Mouse (Mus musculus) lung, adult 10 weeks (tissue): Measurements from ENCODE around the gene Eif2s1. TPM values are rescaled to one million over a fixed set of nuclear protein-coding genes. Genes with fewer than 3 reads are reported as not detected.

Experiments
- polyA plus RNA-seq: library from polyadenylated mRNA; stranded (reverse); fragments of 350-450 nt; fragmentation: Illumina TruSeq; extraction: RNeasy Lipid Tissue Mini Kit (QIAGEN cat#74804); gene quantifications from one replicate; pipeline ENCODE4 v1.2.3, GENCODE M21; 2014; ENCODE audit warnings: low read depth, low replicate concordance; ENCODE audit not compliant: insufficient read depth

The Eif2s1 gene
- 30.2 TPM for polyA plus RNA-seq

DNA sequence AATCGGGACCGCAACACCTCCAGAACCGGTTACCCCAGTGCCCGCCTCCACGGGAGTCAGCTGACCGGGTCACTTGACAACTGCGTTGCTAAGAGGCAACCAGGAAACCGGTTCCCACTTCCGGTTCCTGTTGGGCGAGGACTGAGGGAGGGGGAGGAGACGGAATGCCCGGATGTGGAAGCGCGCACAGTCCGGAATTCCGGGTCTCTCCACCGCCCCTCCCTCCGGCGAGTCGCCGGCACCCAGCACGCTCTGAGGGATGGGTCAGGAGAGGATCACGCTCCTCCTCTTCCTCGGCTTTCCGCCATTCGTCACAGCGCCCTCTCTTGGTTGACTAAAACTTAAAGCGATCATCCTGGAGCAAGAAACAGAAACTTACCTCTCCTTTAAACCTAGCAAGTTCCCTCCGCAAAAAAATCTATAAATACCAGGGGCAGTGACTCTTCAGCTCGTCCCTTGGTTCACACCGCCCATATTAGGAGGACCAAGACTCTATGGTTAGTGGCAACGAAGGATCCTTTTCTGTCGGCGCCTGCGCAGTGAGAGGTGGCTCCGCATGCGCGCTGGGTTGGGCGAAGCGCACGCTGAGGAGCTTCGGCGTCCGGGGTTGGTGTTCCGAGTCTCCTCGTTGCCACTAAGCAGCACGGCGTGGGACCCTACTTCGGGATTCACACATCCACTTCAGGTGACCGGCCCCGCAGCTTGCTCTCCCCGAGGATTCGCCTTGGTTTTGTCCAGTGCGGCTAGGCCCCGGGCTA lies at the start of gene Eif2s1, which contains the start of gene Atp6v1d:
Gene Eif2s1, plus strand, starts transcription at position 324 of the 758 bp plus-strand sequence.
Gene Atp6v1d, minus strand, starts transcription at position 143 of the 758 bp plus-strand sequence.

DNA sequence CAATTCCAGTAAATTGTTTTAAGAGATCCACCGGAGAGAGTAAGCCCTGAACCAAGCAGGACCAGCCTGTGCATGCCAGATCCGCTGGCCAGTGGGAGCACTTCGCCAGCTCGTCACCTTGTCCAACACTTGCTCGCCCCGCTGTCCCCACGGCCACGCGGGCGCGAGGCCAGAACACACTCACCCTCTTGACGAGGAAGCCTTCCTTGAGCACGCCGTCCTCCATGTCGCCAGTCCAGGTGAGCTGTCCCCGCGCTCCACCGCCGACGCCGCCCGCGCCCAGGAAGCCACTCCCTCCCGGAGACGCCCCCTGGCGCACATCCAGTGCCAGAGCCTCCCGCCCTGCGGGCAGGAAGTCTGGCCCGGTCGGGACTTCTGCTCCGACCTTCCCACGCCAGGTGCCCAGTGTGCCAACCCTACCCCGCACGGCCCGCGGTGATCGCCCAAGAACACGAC lies 45.1 kb downstream of the Eif2s1 start, which contains the start of gene Plek2:
Gene Plek2, minus strand, starts transcription at position 258 of the 456 bp plus-strand sequence.

Other genes starting within 250 kb of the Eif2s1 start
- not detected for gene Fam71d, start 170.3 kb upstream of the Eif2s1 start, polyA plus RNA-seq
- gene Mpp5, start 112.9 kb upstream of the Eif2s1 start, polyA plus RNA-seq = 22.6 TPM
- 58.9 TPM for gene Atp6v1d, start 181 bp upstream of the Eif2s1 start, polyA plus RNA-seq
- gene Plek2, start 45.1 kb downstream of the Eif2s1 start, polyA plus RNA-seq = 0.77 TPM
- 7.6 TPM for gene Tmem229b, start 145.8 kb downstream of the Eif2s1 start, polyA plus RNA-seq
- 3.8 TPM for gene Plekhh1, start 167.3 kb downstream of the Eif2s1 start, polyA plus RNA-seq
- 8.8 TPM for gene Pigh, start 227.8 kb downstream of the Eif2s1 start, polyA plus RNA-seq